Mouse (Mus musculus): Measurements from ENCODE around the gene Chuk.

GRCm38 (mm10) chr19:44033396-44033795 is 73.9 kb downstream of the Chuk start:
- no peak for TF ChIP-seq CTCF (IDR thresholded peaks at IDR 0.05)
- no peak for TF ChIP-seq EP300 (IDR thresholded peaks at IDR 0.05)
